Mouse (Mus musculus) liver, embryonic 14.5 days (tissue): ENCODE measurements at regions not wholly inside any gene's neighbourhood (a gene's known extent, or its start where the extent isn't known, plus 50 kb on each side); places are given as distances from the start of the nearest gene placed in this dataset.

Experiments
- CTCF ChIP-seq: IDR thresholded peaks from 2 replicates; pipeline ENCODE4 v1.5.1; 2016; ENCODE audit warnings: antibody characterized with exemption, low read depth, control low read depth
- EP300 ChIP-seq: IDR thresholded peaks from 2 replicates; pipeline ENCODE4 v1.6.1; 2016; ENCODE audit warnings: antibody characterized with exemption, low read depth

DNA sequence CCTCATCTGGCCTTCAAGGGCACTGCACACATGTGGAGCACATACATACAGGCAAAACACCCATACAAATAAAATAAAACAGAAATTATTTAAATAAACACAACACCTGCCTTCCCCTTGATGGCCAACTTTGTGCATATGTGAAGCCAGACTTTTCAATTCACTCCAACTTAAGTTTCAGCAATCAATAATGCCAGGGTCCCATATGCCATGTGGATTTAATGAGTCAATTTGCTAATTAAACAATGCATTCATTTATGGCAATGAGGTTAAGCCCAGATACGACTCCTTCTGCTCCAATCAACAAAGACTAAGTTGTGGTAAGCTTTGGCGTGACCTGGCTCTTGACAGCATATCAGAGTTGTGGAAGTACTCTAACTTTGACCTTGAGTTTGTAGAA is 130.4 kb upstream of the Hnrnpa3 start:
- TF ChIP-seq CTCF (no peak), EP300 (no peak)
